Mouse (Mus musculus) CD4-positive, CD25-positive, alpha-beta regulatory T cell, adult 2 months (primary cell): ENCODE results near the gene Wdr90.
"Not testable (repeated sequence)": the region's sequence is repeated elsewhere in the genome, so short reads cannot be mapped to it uniquely, and the experiment has no call there.

Source experiments
- DNase-seq: peaks from one replicate; pipeline ENCODE4 v3.0.0-alpha.2; 2012; ENCODE audit warnings: low read depth, low spot score

Gene Wdr90

GRCm38 (mm10) chr17:25877741-25878610 lies 16.7 kb upstream of the Wdr90 start:
- DNase-seq: no peak

- DNase-seq: no peak
These were observed 15.7 kb upstream of the Wdr90 start for GRCm38 (mm10) chr17:25877025-25877424.

- DNase-seq: no peak
These were observed 15.1 kb upstream of the Wdr90 start for GRCm38 (mm10) chr17:25876347-25876915.

- peak; percentile 86 for DNase-seq
These were observed 14.2 kb upstream of the Wdr90 start for GRCm38 (mm10) chr17:25875171-25876136.

GRCm38 (mm10) chr17:25874721-25875170 lies 13.4 kb upstream of the Wdr90 start, which contains the start of gene Mettl26:
TSS of gene Mettl26 (plus strand) at chr17:25875074.
- peak; percentile 96 for DNase-seq

- no peak for DNase-seq
These were observed 12.9 kb upstream of the Wdr90 start for GRCm38 (mm10) chr17:25874148-25874720.

GRCm38 (mm10) chr17:25873405-25874147 lies 12.3 kb upstream of the Wdr90 start:
- DNase-seq: no peak

- no peak for DNase-seq
These were observed 11.4 kb upstream of the Wdr90 start for GRCm38 (mm10) chr17:25872676-25873075.

- not testable (repeated sequence) for DNase-seq
These were observed 10.3 kb upstream of the Wdr90 start for GRCm38 (mm10) chr17:25871566-25871965.

GRCm38 (mm10) chr17:25869954-25870353 lies 8.7 kb upstream of the Wdr90 start:
- DNase-seq: no peak

GRCm38 (mm10) chr17:25869498-25869897 lies 8.2 kb upstream of the Wdr90 start:
- DNase-seq: no peak

GRCm38 (mm10) chr17:25868601-25869191 lies 7.4 kb upstream of the Wdr90 start, which contains the start of gene Mcrip2:
TSS of gene Mcrip2 (minus strand) at chr17:25868764.
- DNase-seq: peak; percentile 74

- DNase-seq: no peak
These were observed 6.7 kb upstream of the Wdr90 start for GRCm38 (mm10) chr17:25867836-25868600.

- DNase-seq: peak; percentile 46
These were observed 6.2 kb upstream of the Wdr90 start for GRCm38 (mm10) chr17:25867509-25867835.

GRCm38 (mm10) chr17:25866172-25866571 lies 4.9 kb upstream of the Wdr90 start:
- no peak for DNase-seq

- DNase-seq: no peak
These were observed 4.0 kb upstream of the Wdr90 start for GRCm38 (mm10) chr17:25865288-25865687.

- no peak for DNase-seq
These were observed 3.0 kb upstream of the Wdr90 start for GRCm38 (mm10) chr17:25864311-25864710.

- no peak for DNase-seq
These were observed 2.4 kb upstream of the Wdr90 start for GRCm38 (mm10) chr17:25863681-25864080.
